Mouse (Mus musculus): ENCODE data around the gene Olfr1413.

Gene Olfr1413

DNA sequence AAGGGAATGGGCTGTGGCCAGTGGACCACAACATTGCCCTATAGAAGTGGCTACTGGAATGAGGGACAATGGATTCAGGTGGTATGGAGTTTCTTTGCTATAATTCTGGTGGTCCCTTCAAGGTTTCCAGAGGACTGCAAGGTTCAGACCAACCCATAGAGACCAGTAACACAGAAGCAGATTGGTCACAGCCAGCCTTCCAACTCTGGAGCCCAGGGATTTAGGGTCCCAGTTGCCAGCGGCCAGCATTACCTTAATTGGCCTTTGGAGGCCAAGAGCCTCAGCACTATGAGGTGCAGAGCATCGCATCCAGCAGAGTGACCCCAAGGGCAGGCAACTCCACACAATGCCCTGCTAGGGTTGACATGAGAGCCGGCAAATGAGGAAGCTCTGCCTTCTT, at the start of gene Olfr1413:
Olfr1413 (plus strand) TSS at position 301 of the 400 bp plus-strand sequence.
- DNase-seq, result no peak

GRCm38 (mm10) chr1:92521376-92521775, 49.7 kb upstream of the Olfr1413 start:
- DNase-seq, result peak; percentile 68 to 69

GRCm38 (mm10) chr1:92523764-92524163, 47.4 kb upstream of the Olfr1413 start:
- no peak for DNase-seq

DNA sequence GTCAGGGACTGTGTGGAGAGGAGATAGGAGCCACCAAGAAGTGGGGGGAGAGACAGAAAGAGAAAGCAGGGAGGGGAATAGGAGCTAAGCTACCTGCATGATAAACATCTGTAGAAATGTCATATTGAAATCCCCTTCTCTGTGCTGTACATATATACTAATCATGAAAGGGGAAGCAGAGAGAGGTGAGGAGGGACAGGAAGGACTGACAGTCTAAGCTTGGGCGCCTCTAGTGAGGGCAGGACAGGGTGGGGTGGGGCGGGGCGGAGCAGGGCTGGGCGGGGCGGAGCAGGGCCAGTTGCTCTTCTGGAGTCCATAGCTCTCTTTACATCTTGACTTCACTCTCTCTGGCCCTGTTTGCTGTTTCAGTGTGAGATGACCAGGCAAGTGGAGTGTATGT, 34.1 kb upstream of the Olfr1413 start:
- no peak for DNase-seq

- DNase-seq, result no peak
Measured at GRCm38 (mm10) chr1:92539071-92539470, 32.1 kb upstream of the Olfr1413 start.

GRCm38 (mm10) chr1:92545929-92546328, 25.2 kb upstream of the Olfr1413 start:
- DNase-seq, result no peak

DNA sequence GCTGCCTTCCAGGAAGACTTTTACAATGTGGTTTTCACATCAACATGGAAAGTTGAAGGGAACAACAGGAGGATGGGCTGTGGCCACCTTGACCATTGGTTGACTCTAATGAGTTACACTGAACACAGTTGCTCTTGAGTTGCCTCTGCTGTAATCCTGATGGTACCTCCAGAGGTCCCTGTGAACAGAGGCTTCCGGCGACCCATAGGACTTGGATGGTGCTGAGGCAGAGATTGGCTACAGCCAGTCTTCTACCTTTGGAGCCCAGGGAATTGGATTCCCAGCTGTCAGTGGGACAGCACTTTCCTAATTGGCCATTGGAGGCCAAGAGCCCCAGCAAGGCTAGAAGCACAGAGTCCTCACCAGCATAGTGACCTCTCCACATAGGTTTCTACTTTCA, 14.4 kb downstream of the Olfr1413 start, which contains the start of gene Olfr1412:
Olfr1412 (plus strand) TSS at position 301 of the 400 bp plus-strand sequence.
- DNase-seq, result no peak

DNA sequence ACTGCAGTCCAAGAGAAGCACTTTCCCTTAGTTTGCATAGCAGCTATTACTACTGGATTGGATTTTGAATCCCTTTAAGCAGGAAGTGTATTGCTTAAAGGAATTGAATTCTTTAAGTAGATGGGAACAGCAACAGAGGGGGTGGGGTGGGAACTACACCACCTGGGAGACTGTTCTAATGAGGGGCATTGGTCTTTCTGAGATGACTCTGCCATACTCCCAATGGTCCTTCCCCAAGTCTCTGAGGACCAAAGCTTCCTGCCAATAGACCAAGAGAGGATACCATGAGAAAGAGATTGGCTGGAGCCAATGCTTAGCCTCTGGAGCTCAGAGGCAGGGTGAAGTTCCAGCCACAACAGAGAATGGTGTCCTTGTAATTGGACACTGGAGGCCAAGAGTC, 23.0 kb downstream of the Olfr1413 start, which contains the start of gene Olfr1411:
Olfr1411 (plus strand) TSS at position 301 of the 400 bp plus-strand sequence.
- no peak for DNase-seq

DNA sequence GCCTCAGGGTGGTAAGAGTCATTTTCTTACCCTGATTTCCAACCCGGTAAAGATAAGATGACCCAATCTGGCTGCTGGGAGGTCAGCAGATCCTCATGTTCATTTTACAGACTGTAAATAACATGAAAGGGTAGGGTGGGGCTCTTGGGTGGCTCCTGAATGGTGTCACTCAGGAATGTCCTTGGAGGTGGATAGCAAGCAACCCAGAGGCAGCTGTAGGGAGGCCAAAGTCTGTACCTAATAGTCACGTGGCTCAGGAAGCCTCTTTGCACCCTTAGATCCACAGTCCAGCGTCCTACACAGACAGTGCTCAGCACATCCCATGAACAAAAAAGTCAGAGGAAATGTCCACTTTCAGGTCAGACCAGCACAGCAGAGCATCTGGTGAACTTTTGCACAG, 24.9 kb downstream of the Olfr1413 start:
- DNase-seq, result no peak

DNA sequence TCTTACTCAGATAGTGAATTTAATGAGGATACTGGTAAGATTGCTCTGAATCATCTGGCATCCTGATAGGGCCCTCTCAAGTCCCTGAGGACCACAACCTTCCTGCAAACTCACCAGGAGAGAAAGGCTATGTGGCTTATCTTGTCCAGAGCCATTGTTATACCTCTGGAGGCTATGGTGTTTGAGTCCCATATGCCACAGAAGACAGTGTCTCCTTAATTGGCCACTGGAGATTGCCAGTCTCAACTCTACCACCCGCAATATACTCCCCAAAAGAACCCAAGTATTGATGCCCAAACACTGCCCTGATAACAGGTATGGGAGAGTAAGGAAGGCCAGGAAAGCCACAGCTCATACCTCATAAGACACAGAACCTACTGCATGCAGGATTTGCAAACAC, 34.4 kb downstream of the Olfr1413 start, which contains the start of gene Olfr1410:
Olfr1410 (plus strand) TSS at position 301 of the 400 bp plus-strand sequence.
- no peak for DNase-seq

GRCm38 (mm10) chr1:92607711-92608110, 36.6 kb downstream of the Olfr1413 start:
- DNase-seq, result no peak

DNA sequence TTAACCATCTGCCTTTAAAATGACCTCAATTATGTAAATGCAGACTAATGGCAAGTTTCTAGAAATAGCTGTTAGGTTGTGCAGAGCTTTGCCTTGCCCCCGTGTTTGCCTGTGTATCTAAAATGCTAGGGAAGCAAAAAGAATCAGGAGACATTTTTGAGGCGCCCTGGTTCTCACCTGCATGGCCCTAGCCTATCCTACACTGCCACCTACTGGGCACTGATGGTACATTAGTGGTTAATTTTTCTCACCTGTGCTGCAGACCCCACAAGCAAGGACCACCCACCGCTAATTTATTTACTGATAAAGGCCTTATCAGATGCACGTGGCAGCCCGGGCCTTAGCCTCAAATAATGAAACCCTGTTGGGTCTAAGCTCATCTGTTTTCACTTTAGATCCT, 39.9 kb downstream of the Olfr1413 start:
- peak; percentile 60 to 67 for DNase-seq

DNA sequence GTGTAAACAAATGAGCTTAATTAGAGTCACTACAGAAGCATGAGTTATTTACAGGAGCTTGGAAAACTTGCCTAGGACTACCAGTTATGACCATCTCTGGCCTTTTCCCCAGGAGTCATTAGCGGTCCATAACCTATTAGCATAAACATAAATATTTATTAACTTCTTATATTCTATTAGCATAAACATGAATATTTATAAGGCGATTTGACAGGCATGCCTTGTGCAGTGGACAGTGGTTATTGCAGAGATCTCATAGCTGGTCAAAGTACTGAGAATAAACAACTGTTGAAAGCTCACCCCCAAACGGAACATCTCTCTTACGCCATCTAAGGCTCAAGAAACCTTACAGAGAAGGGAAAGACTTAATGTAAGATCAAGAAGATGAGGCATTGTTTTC, 42.1 kb downstream of the Olfr1413 start:
- no peak for DNase-seq

- DNase-seq, result no peak
Measured at GRCm38 (mm10) chr1:92614516-92614915, 43.4 kb downstream of the Olfr1413 start.

DNA sequence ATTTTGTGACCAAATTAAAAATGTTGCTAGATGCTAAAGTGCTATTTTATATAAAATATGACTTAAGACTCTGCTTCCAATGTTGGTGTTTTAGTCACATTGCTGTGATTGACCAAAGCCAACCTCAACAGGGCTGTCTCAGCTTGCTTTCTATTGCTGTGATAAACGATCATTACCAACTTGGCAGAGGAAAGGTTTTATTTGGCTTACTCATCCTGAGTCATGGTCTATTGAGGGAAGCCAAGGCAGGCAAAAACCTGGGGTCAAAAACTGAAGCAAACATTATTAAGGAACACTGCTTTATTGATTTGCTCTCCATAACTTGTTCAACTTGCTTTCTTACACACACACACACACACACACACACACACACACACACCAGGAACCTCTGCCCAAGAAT, 44.9 kb downstream of the Olfr1413 start:
- no peak for DNase-seq

DNA sequence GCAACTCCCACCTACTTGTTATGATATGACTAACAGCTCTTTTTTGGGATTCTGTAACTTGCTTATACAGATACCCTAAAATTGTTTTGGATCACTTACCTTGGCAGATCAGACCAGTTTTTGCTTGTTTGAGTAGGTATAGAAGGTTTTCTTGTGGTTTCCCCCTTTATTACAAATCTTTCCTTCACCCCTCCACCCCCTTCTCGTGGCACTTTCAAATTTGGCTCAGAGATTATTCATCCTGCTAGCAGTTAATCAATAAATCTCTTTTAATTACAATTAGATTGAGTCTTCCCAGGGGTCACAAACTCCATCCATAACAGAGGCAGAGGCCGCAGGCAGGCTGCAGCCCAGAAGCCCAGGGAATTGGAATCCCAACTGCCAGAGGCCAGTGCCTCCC, 46.4 kb downstream of the Olfr1413 start, which contains the start of gene Olfr12:
Olfr12 (plus strand) TSS at position 301 of the 400 bp plus-strand sequence.
- DNase-seq, result no peak

- peak; percentile 15 to 27 for DNase-seq
Measured at GRCm38 (mm10) chr1:92618360-92618759, 47.2 kb downstream of the Olfr1413 start.
